Mouse (Mus musculus): ENCODE data around the gene Apol9b. TPM values are rescaled to one million over a fixed set of nuclear protein-coding genes. Genes with fewer than 3 reads are reported as not detected.

Gene Apol9b
- total and polyA plus RNA-seq, 3 experiments, result not detected

DNA sequence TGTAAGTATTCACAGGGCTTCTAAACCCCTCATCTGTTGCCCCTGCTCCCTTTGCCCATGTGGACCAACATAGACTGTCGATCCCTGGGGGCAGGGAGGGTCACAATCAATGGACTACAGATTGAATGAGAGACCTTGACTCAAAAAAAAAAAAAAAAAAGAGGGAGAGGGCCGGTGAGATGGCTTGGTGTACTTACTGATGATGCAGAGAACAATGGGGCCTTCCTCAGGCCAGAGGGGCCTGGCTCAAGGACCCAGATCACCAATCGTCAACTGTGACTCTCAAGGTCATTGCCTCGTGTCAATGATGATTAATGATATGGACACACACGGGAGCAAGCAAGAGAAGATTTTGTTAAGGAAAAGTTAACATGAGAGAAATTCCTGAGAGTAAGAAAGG lies 15.8 kb downstream of the Apol9b start:
- no peak overlapping the region for H3K4me3 ChIP-seq (replicated peaks in 1 of 3; ENCODE audit: low read depth in 2 of 3, low read length in 2 of 3, poor library complexity in 1 of 3)
- H3K27me3 ChIP-seq (replicated peaks), result peaks cover 21% of the 10 kb centered on the region
- H3K36me3 ChIP-seq (replicated peaks in 1 of 2; ENCODE audit: control insufficient read depth in 1 of 2, insufficient read depth in 1 of 2, low read length in 1 of 2), result no peaks in the 10 kb centered on the region
- no peak overlapping the region for H3K27ac ChIP-seq (ENCODE audit: insufficient read depth, low read depth)
- no peak for DNase-seq (ENCODE audit: extremely low read depth)
- H3K9ac ChIP-seq (ENCODE audit: insufficient read depth, low read depth), result no peak overlapping the region
- TF ChIP-seq POLR2AphosphoS2 (IDR thresholded peaks at IDR 0.05; ENCODE audit: low read depth, low read length) (no peak), ZC3H11A (IDR thresholded peaks at IDR 0.05; ENCODE audit: low read depth, low read length) (no peak), MAX (IDR thresholded peaks at IDR 0.05; ENCODE audit: low read length) (no peak), ZMIZ1 (IDR thresholded peaks at IDR 0.05; ENCODE audit: low read depth, low read length) (no peak), JUND (conservative IDR thresholded peaks at IDR 0.05; ENCODE audit: low read depth, low read length) (no peak), MEF2A (IDR thresholded peaks at IDR 0.05; ENCODE audit: borderline replicate concordance, low read depth, low read length) (no peak), TBP (conservative IDR thresholded peaks at IDR 0.05; ENCODE audit: low read depth, low read length) (no peak), MAFK (IDR thresholded peaks at IDR 0.05; ENCODE audit: insufficient replicate concordance, low read length) (no peak), USF2 (conservative IDR thresholded peaks at IDR 0.05; ENCODE audit: low read depth, low read length) (no peak), CTCF (conservative IDR thresholded peaks at IDR 0.05 in 1 of 2, IDR thresholded peaks at IDR 0.05 in 1 of 2; ENCODE audit: low read depth in 2 of 2, low read length in 2 of 2) (no peak), MAZ (IDR thresholded peaks at IDR 0.05; ENCODE audit: low read depth, low read length) (no peak), RAD21 (IDR thresholded peaks at IDR 0.05; ENCODE audit: low read depth, low read length) (no peak), NRF1 (IDR thresholded peaks at IDR 0.05; ENCODE audit: low read depth, low read length) (no peak), ETS1 (conservative IDR thresholded peaks at IDR 0.05; ENCODE audit: low read depth, low read length) (no peak), UBTF (IDR thresholded peaks at IDR 0.05; ENCODE audit: low read depth, low read length) (no peak), CHD1 (IDR thresholded peaks at IDR 0.05; ENCODE audit: low read depth, low read length) (no peak), ZKSCAN1 (IDR thresholded peaks at IDR 0.05; ENCODE audit: borderline replicate concordance, low read depth, low read length) (no peak)
- H3K9me3 ChIP-seq (replicated peaks; ENCODE audit: low read length), result peaks cover 8% of the 10 kb centered on the region
- in situ Hi-C loops (cut with MboI; ENCODE audit: low pct_ligation_motif_present, low pct_unique_long_range_greater_than_20kb, low sequenced_read_pairs) (loop anchor here (25.0 kb wide), 1 partner anchor 418 kb away; the partner anchor contains the start of gene Ift27), dilution Hi-C loops (cut with MboI; ENCODE audit: extremely low pct_ligation_motif_present, extremely low pct_unique_long_range_greater_than_20kb, low sequenced_read_pairs) (no loop called here)
- H3K4me2 ChIP-seq (ENCODE audit: insufficient read depth, low read depth, poor library complexity, severe bottlenecking), result no peak overlapping the region
- no peaks in the 10 kb centered on the region for H3K79me2 ChIP-seq (replicated peaks; ENCODE audit: control insufficient read depth, extremely low read depth, insufficient read depth, poor library complexity, severe bottlenecking)
- no peaks in the 10 kb centered on the region for H3K4me1 ChIP-seq (ENCODE audit: control insufficient read depth in 1 of 2, insufficient read depth in 2 of 2)

DNA sequence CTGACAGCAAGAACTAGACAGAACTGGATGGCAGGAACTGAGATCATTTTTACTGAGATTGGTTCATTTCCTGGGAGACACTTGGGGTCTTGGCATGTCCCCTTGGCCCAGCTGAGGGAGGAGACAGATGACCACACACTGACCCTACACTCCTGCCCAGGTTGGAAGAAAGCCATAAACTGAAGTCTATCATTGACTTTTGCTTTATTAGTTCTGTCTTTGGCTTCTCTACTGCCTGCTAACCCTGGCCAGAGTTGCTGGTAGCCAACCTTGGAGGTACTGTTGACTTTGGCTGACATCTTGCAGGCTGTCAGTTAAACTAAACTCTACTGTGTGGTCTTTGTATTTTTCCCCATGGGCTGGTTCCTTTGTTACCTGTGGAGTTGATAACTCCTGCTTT lies 16.2 kb downstream of the Apol9b start:
- DNase-seq (ENCODE audit: extremely low read depth), result no peak
- H3K79me2 ChIP-seq (replicated peaks; ENCODE audit: control insufficient read depth, extremely low read depth, insufficient read depth, poor library complexity, severe bottlenecking), result no peaks in the 10 kb centered on the region
- no peak overlapping the region for H3K9ac ChIP-seq (ENCODE audit: insufficient read depth, low read depth)
- H3K9me3 ChIP-seq (replicated peaks; ENCODE audit: low read length), result peaks cover 10% of the 10 kb centered on the region
- no peak overlapping the region for H3K4me3 ChIP-seq (replicated peaks in 1 of 3; ENCODE audit: low read depth in 2 of 3, low read length in 2 of 3, poor library complexity in 1 of 3)
- H3K4me2 ChIP-seq (ENCODE audit: insufficient read depth, low read depth, poor library complexity, severe bottlenecking), result no peak overlapping the region
- TF ChIP-seq CTCF (conservative IDR thresholded peaks at IDR 0.05 in 1 of 2, IDR thresholded peaks at IDR 0.05 in 1 of 2; ENCODE audit: low read depth in 2 of 2, low read length in 2 of 2) (no peak), BHLHE40 (IDR thresholded peaks at IDR 0.05; ENCODE audit: low read depth, low read length) (no peak), JUND (conservative IDR thresholded peaks at IDR 0.05; ENCODE audit: low read depth, low read length) (no peak), ELF1 (IDR thresholded peaks at IDR 0.05; ENCODE audit: low read depth, low read length) (no peak), JUN (IDR thresholded peaks at IDR 0.05; ENCODE audit: insufficient read depth, low read depth, low read length) (no peak), CHD2 (IDR thresholded peaks at IDR 0.05; ENCODE audit: low read length) (no peak), MAFK (IDR thresholded peaks at IDR 0.05; ENCODE audit: insufficient replicate concordance, low read length) (no peak), EP300 (IDR thresholded peaks at IDR 0.05; ENCODE audit: low read length) (no peak), USF1 (IDR thresholded peaks at IDR 0.05; ENCODE audit: low read depth, low read length) (no peak), RAD21 (IDR thresholded peaks at IDR 0.05; ENCODE audit: low read depth, low read length) (no peak), ETS1 (conservative IDR thresholded peaks at IDR 0.05; ENCODE audit: low read depth, low read length) (no peak), MAX (IDR thresholded peaks at IDR 0.05; ENCODE audit: low read length) (no peak)
- dilution Hi-C loops (cut with MboI; ENCODE audit: extremely low pct_ligation_motif_present, extremely low pct_unique_long_range_greater_than_20kb, low sequenced_read_pairs) (no loop called here), in situ Hi-C loops (cut with MboI; ENCODE audit: low pct_ligation_motif_present, low pct_unique_long_range_greater_than_20kb, low sequenced_read_pairs) (loop anchor here (25.0 kb wide), 1 partner anchor 417 kb away; the partner anchor contains the start of gene Ift27)
- H3K27ac ChIP-seq (ENCODE audit: insufficient read depth, low read depth), result no peak overlapping the region
- H3K4me1 ChIP-seq (ENCODE audit: control insufficient read depth in 1 of 2, insufficient read depth in 2 of 2), result no peaks in the 10 kb centered on the region
- peaks cover 21% of the 10 kb centered on the region for H3K27me3 ChIP-seq (replicated peaks)
- H3K36me3 ChIP-seq (replicated peaks in 1 of 2; ENCODE audit: control insufficient read depth in 1 of 2, insufficient read depth in 1 of 2, low read length in 1 of 2), result no peaks in the 10 kb centered on the region
